Mouse (Mus musculus) embryonic stem cell, embryonic (primary cell): Measurements from ENCODE around the gene Defa20.
"Not testable (repeated sequence)": the region's sequence is repeated elsewhere in the genome, so short reads cannot be mapped to it uniquely, and the experiment has no call there.

Source experiments
- CTCF ChIA-PET, 4 experiments: fragments of 300-600 bp in 2 of 4; fragments of 350-600 bp in 2 of 4; sonication (Branson Sonifier 250); formaldehyde crosslinking; loops; one replicate each; lab custom pipeline; 2022; ENCODE audit warnings: inconsistent platforms in 2 of 4; lab: Charles Lee
- POLR2A ChIA-PET, 4 experiments: fragments of 300-600 bp in 2 of 4; fragments of 350-600 bp in 2 of 4; sonication (Branson Sonifier 250); formaldehyde crosslinking; loops; one replicate each; lab custom pipeline; 2022; ENCODE audit warnings: antibody characterized with exemption in 4 of 4, inconsistent platforms in 1 of 4; lab: Charles Lee

Gene Defa20

DNA sequence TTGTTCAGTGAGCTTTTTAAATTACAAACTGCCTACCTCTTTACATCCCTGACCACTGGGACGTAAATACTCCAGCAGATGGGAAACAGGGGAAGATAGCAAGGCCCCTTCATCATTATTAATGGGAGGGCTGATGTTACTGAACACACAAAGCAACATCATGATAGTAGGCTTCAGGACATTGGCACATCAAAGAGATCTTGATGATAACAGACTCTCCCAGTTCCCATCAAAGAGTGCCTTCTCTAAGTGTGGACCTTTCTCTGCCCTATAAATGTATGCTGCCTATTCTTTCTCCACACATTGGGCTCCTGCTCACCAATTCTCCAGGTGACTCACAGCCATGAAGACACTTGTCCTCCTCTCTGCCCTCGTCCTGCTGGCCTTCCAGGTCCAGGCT, at the start of gene Defa20:
TSS of gene Defa20 (plus strand) at position 301 of the 400 bp plus-strand sequence.
- POLR2A ChIA-PET, CTCF ChIA-PET: not testable (repeated sequence)

DNA sequence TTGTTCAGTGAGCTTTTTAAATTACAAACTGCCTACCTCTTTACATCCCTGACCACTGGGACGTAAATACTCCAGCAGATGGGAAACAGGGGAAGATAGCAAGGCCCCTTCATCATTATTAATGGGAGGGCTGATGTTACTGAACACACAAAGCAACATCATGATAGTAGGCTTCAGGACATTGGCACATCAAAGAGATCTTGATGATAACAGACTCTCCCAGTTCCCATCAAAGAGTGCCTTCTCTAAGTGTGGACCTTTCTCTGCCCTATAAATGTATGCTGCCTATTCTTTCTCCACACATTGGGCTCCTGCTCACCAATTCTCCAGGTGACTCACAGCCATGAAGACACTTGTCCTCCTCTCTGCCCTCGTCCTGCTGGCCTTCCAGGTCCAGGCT, 19.7 kb downstream of the Defa20 start, which contains the start of gene Defa32:
TSS of gene Defa32 (plus strand) at position 301 of the 400 bp plus-strand sequence.
- CTCF ChIA-PET, POLR2A ChIA-PET: not testable (repeated sequence)
